Mouse (Mus musculus) liver, adult 2 months (tissue): ENCODE results near the gene Sost. TPM values are rescaled to one million over a fixed set of nuclear protein-coding genes. Genes with fewer than 3 reads are reported as not detected.

ENCODE experiments used
- DNase-seq: peaks from one replicate; pipeline ENCODE4 v3.0.0-alpha.2; 2011; ENCODE audit warnings: low read depth, low spot score; ENCODE audit errors: extremely low read depth
- H3K27ac ChIP-seq: fragments of 200-500 bp; replicated peaks from 2 replicates; pipeline ENCODE4 v1.5.1; 2012; ENCODE audit warnings: low read depth, mild to moderate bottlenecking, control low read depth, inconsistent platforms, low read length; ENCODE audit not compliant: insufficient read depth
- H3K27me3 ChIP-seq: fragments of 200-500 bp; 2 replicates; pipeline ENCODE4 v1.6.1; 2012; ENCODE audit warnings: mild to moderate bottlenecking, moderate library complexity, low read length, inconsistent platforms; ENCODE audit not compliant: control insufficient read depth, insufficient read depth
- H3K36me3 ChIP-seq: fragments of 200-500 bp; 2 replicates; pipeline ENCODE4 v1.6.1; 2012; ENCODE audit warnings: low read length, inconsistent platforms; ENCODE audit not compliant: control insufficient read depth, insufficient read depth
- H3K4me1 ChIP-seq: fragments of 200-500 bp; 2 replicates; pipeline ENCODE4 v1.6.1; 2011; ENCODE audit warnings: low read length; ENCODE audit not compliant: control insufficient read depth, insufficient read depth
- H3K4me3 ChIP-seq: fragments of 200-500 bp; 2 replicates; pipeline ENCODE4 v1.5.1; 2011; ENCODE audit warnings: low read depth, mild to moderate bottlenecking, control low read depth, low read length, moderate library complexity; ENCODE audit not compliant: insufficient read depth
- H3K79me2 ChIP-seq: fragments of 200-500 bp; 2 replicates; pipeline ENCODE4 v1.6.1; 2012; ENCODE audit warnings: inconsistent platforms, mild to moderate bottlenecking, low read length, moderate library complexity; ENCODE audit not compliant: control insufficient read depth, insufficient read depth
- H3K9ac ChIP-seq: fragments of 200-500 bp; 2 replicates; pipeline ENCODE4 v1.6.1; 2012; ENCODE audit warnings: low read depth, mild to moderate bottlenecking, control low read depth, inconsistent platforms, low read length
- CTCF ChIP-seq: fragments of 200-500 bp; IDR thresholded peaks from 2 replicates; pipeline ENCODE4 v1.5.1; 2011; ENCODE audit warnings: low read depth, low read length, control low read depth
- POLR2A ChIP-seq: fragments of 200-500 bp; IDR thresholded peaks from 2 replicates; pipeline ENCODE4 v1.6.1; 2011; ENCODE audit warnings: low read length, control low read depth; ENCODE audit not compliant: insufficient read depth; ENCODE audit errors: extremely low read depth
- WGBS: fragments of 180-500 bp; shearing (Covaris S2); methylation state at CpG from one replicate; pipeline ENCODE4 v1.1.7; 2018; 5-methylcytosine and 5-hydroxymethylcytosine counted together
- polyA plus RNA-seq: library from polyadenylated mRNA; depleted of rRNA; stranded (reverse); fragments of >200 nt; gene quantifications from 2 replicates; pipeline ENCODE4 v1.2.3, GENCODE M21; 2012
- total RNA-seq: library from RNA; depleted of rRNA; stranded (reverse); fragments of >200 nt; gene quantifications from 2 replicates; pipeline ENCODE4 v1.2.3, GENCODE M21; 2014

The Sost gene
- total and polyA plus RNA-seq, 2 experiments: 0.10 TPM; not detected in 1

- no peak for TF ChIP-seq CTCF
- no peak for TF ChIP-seq POLR2A
- DNase-seq: no peak
- 72% methylated on average over 6 of the region's 6 CpGs for WGBS
- Histone ChIP-seq H3K79me2 (peaks cover 4% of the 10 kb centered on the region; the same call in 1 of the 2 replicates), H3K27me3 (no peaks in the 10 kb centered on the region), H3K27ac (peak overlapping the region; percentile 65), H3K4me3 (peak overlapping the region; percentile 8; the same call in 1 of the 2 replicates), H3K36me3 (peaks cover 21% of the 10 kb centered on the region), H3K9ac (peak overlapping the region; percentile 41), H3K4me1 (peaks cover 12% of the 10 kb centered on the region; the same call in 1 of the 2 replicates)
Measured at GRCm38 (mm10) chr11:101982981-101983411, 16.2 kb upstream of the Sost start.

GRCm38 (mm10) chr11:101981850-101982249, 15.0 kb upstream of the Sost start:
- peak overlapping the region; percentile 22; the same call in 1 of the 2 replicates for H3K27ac ChIP-seq
- H3K36me3 ChIP-seq: peaks cover 24% of the 10 kb centered on the region
- TF ChIP-seq CTCF (no peak), POLR2A (no peak)
- DNase-seq: no peak
- WGBS: 82% methylated on average over 12 of the region's 12 CpGs
- H3K4me1 ChIP-seq: peaks cover 8% of the 10 kb centered on the region; the same call in 1 of the 2 replicates
- H3K9ac ChIP-seq: no peak overlapping the region
- no peak overlapping the region for H3K4me3 ChIP-seq
- H3K79me2 ChIP-seq: peaks cover 4% of the 10 kb centered on the region; the same call in 1 of the 2 replicates
- no peaks in the 10 kb centered on the region for H3K27me3 ChIP-seq

GRCm38 (mm10) chr11:101980603-101981157, 13.9 kb upstream of the Sost start:
- WGBS: 79% methylated on average over 9 of the region's 9 CpGs
- Histone ChIP-seq H3K27me3 (no peaks in the 10 kb centered on the region), H3K4me3 (no peak overlapping the region), H3K79me2 (peaks cover 4% of the 10 kb centered on the region; the same call in 1 of the 2 replicates), H3K9ac (no peak overlapping the region), H3K36me3 (peaks cover 24% of the 10 kb centered on the region), H3K4me1 (peaks cover 4% of the 10 kb centered on the region; the same call in 1 of the 2 replicates), H3K27ac (no peak overlapping the region)
- no peak for DNase-seq
- TF ChIP-seq CTCF (no peak), POLR2A (no peak)

- TF ChIP-seq POLR2A (no peak), CTCF (no peak)
- H3K9ac ChIP-seq: no peak overlapping the region
- WGBS: 91% methylated on average over 5 of the region's 5 CpGs
- no peak overlapping the region for H3K4me3 ChIP-seq
- H3K27ac ChIP-seq: no peak overlapping the region
- peaks cover 27% of the 10 kb centered on the region for H3K36me3 ChIP-seq
- peaks cover 4% of the 10 kb centered on the region; the same call in 1 of the 2 replicates for H3K79me2 ChIP-seq
- H3K27me3 ChIP-seq: no peaks in the 10 kb centered on the region
- H3K4me1 ChIP-seq: peaks cover 4% of the 10 kb centered on the region; the same call in 1 of the 2 replicates
- DNase-seq: no peak
Measured at GRCm38 (mm10) chr11:101979140-101979539, 12.3 kb upstream of the Sost start.

GRCm38 (mm10) chr11:101976949-101977348, 10.1 kb upstream of the Sost start:
- Histone ChIP-seq H3K27me3 (no peaks in the 10 kb centered on the region), H3K36me3 (peaks cover 32% of the 10 kb centered on the region), H3K79me2 (no peaks in the 10 kb centered on the region; the same call in 1 of the 2 replicates), H3K9ac (no peak overlapping the region), H3K27ac (no peak overlapping the region), H3K4me3 (no peak overlapping the region), H3K4me1 (peaks cover 9% of the 10 kb centered on the region; the same call in 1 of the 2 replicates)
- TF ChIP-seq CTCF (peak; percentile 12; the same call in 1 of the 2 replicates), POLR2A (no peak)
- no peak for DNase-seq
- 96% methylated on average over 7 of the region's 7 CpGs for WGBS

- Histone ChIP-seq H3K79me2 (no peaks in the 10 kb centered on the region; the same call in 1 of the 2 replicates), H3K27me3 (no peaks in the 10 kb centered on the region), H3K36me3 (peaks cover 21% of the 10 kb centered on the region; the same call in 1 of the 2 replicates), H3K27ac (no peak overlapping the region), H3K4me1 (peaks cover 10% of the 10 kb centered on the region; the same call in 1 of the 2 replicates), H3K4me3 (no peak overlapping the region), H3K9ac (no peak overlapping the region)
- 65% methylated on average over 9 of the region's 9 CpGs for WGBS
- TF ChIP-seq CTCF: peak; percentile 79
- no peak for TF ChIP-seq POLR2A
- DNase-seq: no peak
Measured at GRCm38 (mm10) chr11:101974923-101975322, 8.1 kb upstream of the Sost start.
